Mouse (Mus musculus): Measurements from ENCODE around the gene Lgals2.

DNA sequence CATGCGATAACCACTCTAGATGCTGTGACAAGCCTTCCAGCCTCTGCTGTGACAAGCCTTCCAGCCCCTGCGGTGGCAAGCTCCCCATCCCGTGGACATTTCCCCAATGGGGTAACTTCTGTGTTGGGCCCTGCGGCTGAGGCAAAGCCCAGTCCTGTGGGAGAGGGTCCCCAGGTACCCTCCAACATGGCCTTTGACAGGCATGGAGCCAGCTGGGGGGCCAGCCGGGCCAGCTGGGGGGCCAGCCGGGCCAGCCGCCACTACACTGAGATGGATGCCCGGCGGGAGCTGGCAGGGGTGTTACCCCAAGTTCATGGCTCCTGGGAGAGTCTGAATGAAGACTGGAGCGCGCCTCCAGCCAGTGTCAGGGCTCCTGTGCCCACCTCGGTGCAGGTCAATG, 5.8 kb downstream of the Lgals2 start:
- TF ChIP-seq CTCF (conservative IDR thresholded peaks at IDR 0.05; ENCODE audit: low read length) (no peak), NANOG (IDR thresholded peaks at IDR 0.05; ENCODE audit: borderline replicate concordance, low read length) (no peak)
